Mouse (Mus musculus) hindbrain, postnatal 0 days (tissue): Measurements from ENCODE around the gene Gmnn. TPM values are rescaled to one million over a fixed set of nuclear protein-coding genes. Genes with fewer than 3 reads are reported as not detected.

ENCODE experiments used
- ATAC-seq: fragments of 200-750 bp; cut with Nextera tagmentation; 2 replicates; pipeline ENCODE4 v1.8.0; 2017; ENCODE audit warnings: mild to moderate bottlenecking, moderate TSS enrichment, moderate library complexity
- DNase-seq: peaks from one replicate; pipeline ENCODE4 v3.0.0-alpha.2; 2015; ENCODE audit warnings: low spot score
- H3K27ac ChIP-seq: fragments of 300-500 bp; sonication (generic); 2 replicates; pipeline ENCODE4 v1.5.1; 2014; ENCODE audit warnings: mild to moderate bottlenecking
- H3K27me3 ChIP-seq: fragments of 300-500 bp; sonication (generic); 2 replicates; pipeline ENCODE4 v1.6.1; 2014; ENCODE audit warnings: low read length, mixed read lengths; ENCODE audit not compliant: insufficient read depth
- H3K36me3 ChIP-seq: fragments of 300-500 bp; sonication (generic); 2 replicates; pipeline ENCODE4 v1.6.1; 2014; ENCODE audit warnings: low read length, mixed read lengths; ENCODE audit not compliant: insufficient read depth
- H3K4me1 ChIP-seq: fragments of 300-500 bp; sonication (generic); 2 replicates; pipeline ENCODE4 v1.6.1; 2014; ENCODE audit warnings: antibody characterized with exemption, low read length, mixed read lengths; ENCODE audit not compliant: insufficient read depth
- H3K4me2 ChIP-seq: fragments of 300-500 bp; sonication (generic); 2 replicates; pipeline ENCODE4 v1.6.1; 2014; ENCODE audit warnings: low read depth, mild to moderate bottlenecking, low read length, moderate library complexity, mixed read lengths
- H3K4me3 ChIP-seq: fragments of 300-500 bp; sonication (generic); 2 replicates; pipeline ENCODE4 v1.5.1; 2014; ENCODE audit warnings: low read length
- H3K9ac ChIP-seq: fragments of 300-500 bp; sonication (generic); replicated peaks from 2 replicates; pipeline ENCODE4 v1.6.1; 2014; ENCODE audit warnings: mild to moderate bottlenecking, low read length, moderate library complexity, mixed read lengths
- H3K9me3 ChIP-seq: fragments of 300-500 bp; sonication (generic); 2 replicates; pipeline ENCODE4 v1.6.1; 2016; ENCODE audit warnings: low read length, mixed read lengths
- CTCF ChIP-seq: IDR thresholded peaks from 2 replicates; pipeline ENCODE4 v1.5.1; 2016; ENCODE audit warnings: antibody characterized with exemption, control low read depth, low read depth
- whole genome bisulfite sequencing: fragments of 180-500 bp; shearing (Covaris S2); extraction: QIAGEN DNeasy Blood & Tissue Kit; methylation state at CpG from one replicate; pipeline ENCODE4 v1.1.7; 2014; 5-methylcytosine and 5-hydroxymethylcytosine counted together
- polyA plus RNA-seq: library from polyadenylated mRNA; unstranded; fragments of >200 nt; fragmentation: Nextera tagmentation; extraction: Ambion mirVana; gene quantifications from 2 replicates; pipeline ENCODE4 v1.2.1, GENCODE M21; 2015
- total RNA-seq: library from RNA; depleted of rRNA; stranded (reverse); fragments of >200 nt; gene quantifications from 2 replicates; pipeline ENCODE4 v1.2.3, GENCODE M21; 2014; rRNA removed

Gmnn gene
- total RNA-seq (4.7 and 40.9 TPM in 2 replicates), polyA plus RNA-seq (23.4 and 23.6 TPM in 2 replicates)

DNA sequence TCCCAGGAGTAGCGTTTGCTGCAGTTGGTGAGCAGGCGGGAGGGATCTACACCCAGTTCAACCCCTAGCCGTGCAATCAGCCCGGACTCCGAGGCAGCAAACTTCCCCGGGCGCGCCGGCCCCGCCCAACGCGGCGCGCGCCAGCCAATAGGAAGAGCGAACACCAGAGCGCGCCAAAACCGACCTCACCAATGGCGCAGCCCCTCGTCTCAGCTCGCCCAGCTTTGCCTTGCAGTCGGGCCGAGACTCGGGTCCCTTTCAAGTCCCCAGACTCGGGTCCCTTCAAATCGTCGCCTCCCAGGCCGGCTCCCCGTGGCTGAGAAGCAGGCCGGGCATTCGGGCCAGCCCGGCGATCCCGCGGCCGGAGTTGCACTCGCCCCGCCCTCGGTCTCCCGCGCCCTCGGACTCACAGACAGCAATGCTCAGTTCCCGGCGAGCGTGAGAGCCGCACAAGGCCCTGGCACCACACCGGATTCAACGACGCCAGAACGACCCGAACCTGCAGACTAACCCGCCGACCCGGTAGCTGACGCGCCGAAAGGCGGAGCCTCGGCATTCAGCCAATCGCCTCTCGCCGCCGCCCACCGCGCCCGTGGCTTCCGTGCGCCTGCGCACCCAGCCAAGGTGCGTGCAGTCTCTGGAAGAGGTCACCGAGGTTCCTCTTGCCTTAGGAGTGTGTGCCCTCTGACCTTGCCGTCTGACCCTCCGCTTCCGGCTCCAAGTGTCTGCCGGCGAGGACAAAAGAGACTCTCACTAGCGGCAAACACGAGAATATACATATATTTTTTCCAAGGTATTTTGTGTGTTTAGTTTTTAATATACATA, at the start of gene Gmnn:
Gene Gmnn (minus strand): TSS at position 521 of the 825 bp plus-strand sequence.
- Histone ChIP-seq H3K9ac (peak within 1 kb of the TSS; percentile 45), H3K9me3 (no peaks in the 10 kb centered on the region), H3K27me3 (no peaks in the 10 kb centered on the region), H3K4me2 (peak within 1 kb of the TSS; percentile 81), H3K4me1 (no peaks in the 10 kb centered on the region), H3K36me3 (no peaks in the 10 kb centered on the region), H3K27ac (peak within 1 kb of the TSS; percentile 62; the same call in 1 of the 2 replicates), H3K4me3 (peak within 1 kb of the TSS; percentile 84)
- under 1% methylated on average over 79 of the region's 79 CpGs for WGBS
- ATAC-seq (peak; percentile 95), DNase-seq (peak; percentile 91)
- TF ChIP-seq CTCF, result no peak

DNA sequence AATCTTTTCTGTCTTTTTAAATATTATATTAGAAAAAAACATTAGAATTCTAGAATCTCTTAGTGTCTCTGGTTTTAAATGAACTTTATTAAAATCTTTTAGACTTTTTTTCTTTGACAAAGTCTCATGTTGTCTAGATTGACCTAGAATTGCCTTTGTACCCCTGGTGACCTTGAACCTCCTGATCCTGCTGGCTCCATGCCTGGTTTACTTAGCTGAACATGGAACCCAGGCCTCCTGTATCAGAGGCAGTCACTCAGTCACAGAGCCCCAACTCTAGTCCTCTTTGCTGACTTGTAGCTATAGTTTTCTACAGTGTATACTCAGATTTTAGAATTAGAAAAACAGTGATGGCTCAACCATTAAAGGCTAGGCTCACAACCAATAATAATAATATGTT, 44.4 kb upstream of the Gmnn start:
- Histone ChIP-seq H3K27me3 (no peaks in the 10 kb centered on the region), H3K4me2 (no peak overlapping the region), H3K36me3 (peaks cover 15% of the 10 kb centered on the region; the same call in 1 of the 2 replicates), H3K4me1 (peaks cover 4% of the 10 kb centered on the region; the same call in 1 of the 2 replicates), H3K4me3 (no peak overlapping the region), H3K9me3 (no peaks in the 10 kb centered on the region), H3K27ac (no peak overlapping the region), H3K9ac (no peak overlapping the region)
- TF ChIP-seq CTCF, result no peak
- ATAC-seq (no peak), DNase-seq (no peak)

DNA sequence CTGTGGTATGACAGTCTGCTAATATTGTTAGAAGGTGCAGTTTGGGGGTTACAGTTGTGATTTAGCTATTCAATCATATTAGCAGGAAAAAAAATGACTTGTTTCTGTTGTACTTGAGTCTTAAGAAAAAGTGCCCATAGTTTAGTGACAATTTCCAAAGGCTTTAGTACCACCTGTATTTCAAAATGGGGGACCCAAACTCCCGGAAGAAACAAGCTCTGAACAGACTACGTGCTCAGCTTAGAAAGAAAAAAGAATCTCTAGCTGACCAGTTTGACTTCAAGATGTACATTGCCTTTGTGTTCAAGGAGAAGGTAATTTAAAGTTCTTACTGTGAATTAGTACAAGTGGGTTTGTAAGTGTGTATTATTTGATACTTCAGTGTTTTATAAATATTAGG, 41.5 kb upstream of the Gmnn start:
- Histone ChIP-seq H3K4me1 (peaks cover 7% of the 10 kb centered on the region; the same call in 1 of the 2 replicates), H3K9ac (no peak overlapping the region), H3K4me3 (peak overlapping the region; percentile 97), H3K36me3 (no peaks in the 10 kb centered on the region), H3K4me2 (peak overlapping the region; percentile 91), H3K27me3 (no peaks in the 10 kb centered on the region), H3K27ac (no peak overlapping the region), H3K9me3 (no peaks in the 10 kb centered on the region)
- ATAC-seq (no peak), DNase-seq (no peak)
- WGBS, result 14% methylated on average over 2 of the region's 2 CpGs
- no peak for TF ChIP-seq CTCF

DNA sequence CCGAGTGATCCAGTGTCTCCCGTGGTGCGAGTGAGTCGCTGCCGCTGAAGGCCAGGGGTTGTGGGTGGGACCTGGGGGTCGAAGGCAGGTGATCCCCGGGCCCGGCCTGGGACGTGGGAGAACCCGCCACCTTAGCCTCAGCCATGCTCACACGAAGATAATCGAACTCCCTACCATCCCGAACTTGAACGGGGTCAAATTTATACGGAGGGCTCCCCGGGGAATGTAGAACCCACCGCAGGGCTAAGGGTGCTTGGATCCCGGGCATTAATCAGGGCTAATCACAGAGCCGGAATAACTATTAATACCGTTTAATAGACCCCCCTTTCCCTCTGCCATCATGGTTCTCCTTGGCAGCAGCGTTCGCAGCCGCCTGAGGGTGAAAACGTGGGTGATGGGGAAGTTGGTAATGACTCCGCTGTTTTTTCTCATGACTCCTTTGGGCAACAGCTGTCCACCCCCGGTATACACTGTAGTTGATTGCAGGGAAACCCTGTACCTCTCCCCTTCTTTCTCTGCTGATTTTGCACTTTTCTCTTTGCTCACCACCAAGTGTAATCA, 40.5 kb upstream of the Gmnn start:
- TF ChIP-seq CTCF, result no peak
- under 1% methylated on average over 26 of the region's 26 CpGs for WGBS
- no peaks in the 10 kb centered on the region for H3K36me3 ChIP-seq
- peak overlapping the region; percentile 91 for H3K4me2 ChIP-seq
- H3K9me3 ChIP-seq, result no peaks in the 10 kb centered on the region
- ATAC-seq (no peak), DNase-seq (peak; percentile 49)
- H3K27me3 ChIP-seq, result no peaks in the 10 kb centered on the region
- H3K27ac ChIP-seq, result peak overlapping the region; percentile 99
- H3K4me1 ChIP-seq, result peaks cover 7% of the 10 kb centered on the region; the same call in 1 of the 2 replicates
- H3K9ac ChIP-seq, result peak overlapping the region; percentile 92
- H3K4me3 ChIP-seq, result peak overlapping the region; percentile 97

DNA sequence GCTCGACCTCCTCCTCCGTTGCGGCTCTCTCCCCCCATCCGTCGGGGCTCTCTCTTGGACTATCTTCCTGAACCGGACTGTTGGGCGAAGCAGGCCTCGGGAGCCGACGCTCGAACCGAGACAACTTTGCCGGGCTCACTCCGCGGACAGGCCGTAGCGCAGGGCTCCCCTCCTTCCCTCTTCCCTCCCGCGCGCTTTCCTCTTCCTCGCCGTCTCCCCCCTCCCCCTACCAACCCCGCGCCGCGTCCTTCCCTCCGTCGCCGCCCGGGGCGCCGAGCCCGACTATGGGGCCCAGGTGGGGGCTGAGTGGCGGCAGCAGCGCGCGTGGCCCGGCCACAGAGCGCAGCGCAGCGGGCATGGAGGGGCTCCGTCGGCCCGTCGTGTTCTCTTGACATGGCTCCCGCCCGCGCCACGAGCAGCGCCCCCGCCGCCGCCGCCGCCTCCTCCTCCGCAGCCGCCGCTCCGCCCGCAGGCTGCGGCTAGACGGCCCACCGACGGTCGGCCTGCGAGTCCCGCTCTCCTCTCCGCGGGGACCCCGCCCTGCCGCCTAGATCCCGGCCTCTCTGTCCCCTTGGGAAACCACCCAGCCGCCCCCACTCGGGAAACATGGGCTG, 39.7 kb upstream of the Gmnn start, which contains the start of gene BC005537:
Gene BC005537 (plus strand): TSS at position 350 of the 614 bp plus-strand sequence.
- TF ChIP-seq CTCF, result no peak; the same call in 1 of the 2 replicates
- under 1% methylated on average over 46 of the region's 74 CpGs for WGBS
- H3K27me3 ChIP-seq, result no peaks in the 10 kb centered on the region
- H3K9me3 ChIP-seq, result no peaks in the 10 kb centered on the region
- peak within 1 kb of the TSS; percentile 91 for H3K4me2 ChIP-seq
- peak within 1 kb of the TSS; percentile 99 for H3K27ac ChIP-seq
- H3K9ac ChIP-seq, result peak within 1 kb of the TSS; percentile 92
- no peaks in the 10 kb centered on the region for H3K36me3 ChIP-seq
- peak; percentile 75 for DNase-seq
- ATAC-seq, result peak; percentile 66
- peaks cover 7% of the 10 kb centered on the region; the same call in 1 of the 2 replicates for H3K4me1 ChIP-seq
- peak within 1 kb of the TSS; percentile 97 for H3K4me3 ChIP-seq

DNA sequence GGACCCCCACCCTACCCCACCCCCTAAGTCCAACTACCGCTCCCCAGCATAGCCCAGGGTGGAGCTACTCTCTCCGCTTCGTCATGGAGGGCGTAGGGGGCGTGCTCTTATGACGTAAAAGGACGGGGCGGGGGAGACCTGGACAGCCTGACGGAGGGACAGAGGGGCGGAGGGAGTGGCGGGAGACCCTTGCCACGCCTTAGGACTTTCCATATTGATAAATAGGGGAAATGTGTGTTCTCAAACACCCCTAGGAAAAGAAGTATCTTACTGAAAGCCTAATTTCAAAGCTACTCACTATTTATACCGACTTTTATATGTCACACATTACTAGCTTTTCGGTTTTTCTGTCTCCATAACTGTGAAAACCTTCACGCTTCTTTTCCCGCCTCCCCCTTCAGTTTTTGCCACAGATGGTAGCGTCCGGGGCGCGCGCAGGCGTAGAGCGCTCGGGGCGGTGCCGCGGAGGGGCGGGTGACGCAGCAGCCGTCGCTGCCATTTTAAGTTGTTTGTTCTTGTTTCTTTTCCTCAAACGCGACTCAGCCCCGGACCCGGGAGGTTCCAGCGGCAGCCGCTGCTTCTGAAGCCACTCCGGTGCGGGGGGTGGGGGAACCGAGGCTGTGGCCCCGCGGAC, 39.1 kb upstream of the Gmnn start:
- H3K36me3 ChIP-seq, result no peaks in the 10 kb centered on the region
- no peaks in the 10 kb centered on the region for H3K9me3 ChIP-seq
- H3K4me2 ChIP-seq, result peak overlapping the region; percentile 91
- under 1% methylated on average over 42 of the region's 42 CpGs for whole genome bisulfite sequencing
- no peaks in the 10 kb centered on the region for H3K27me3 ChIP-seq
- peak overlapping the region; percentile 99 for H3K27ac ChIP-seq
- DNase-seq, result peak; percentile 98
- peak overlapping the region; percentile 97 for H3K4me3 ChIP-seq
- peak; percentile 97 for ATAC-seq
- TF ChIP-seq CTCF, result peak; percentile 30; the same call in 1 of the 2 replicates
- peaks cover 7% of the 10 kb centered on the region; the same call in 1 of the 2 replicates for H3K4me1 ChIP-seq
- peak overlapping the region; percentile 92 for H3K9ac ChIP-seq
